9 mouse cellular contexts compared by ENCODE assay signal in genomic region chr14:28675476-28675875, GRCm38 (mm10).
DNase-seq lines count a peak whose midpoint lies in the region; ATAC-seq lines count a peak whose summit lies in the region.
"Had no signal": no experiment of that assay in that cellular context is flagged by ENCODE, and none has a peak within 500 bp of the region (broad histone marks: within the 10 kb centered on the region; RNA-seq: fewer than 3 reads in every experiment).

No protein-coding gene starts in this region.

- H3K27ac ChIP-seq in hindbrain, embryonic 16.5 days (ENCODE audit: low read depth, low read length) = no peak overlapping the region; the same call in 1 of the 2 replicates
- no peak overlapping the region for H3K27ac ChIP-seq in hindbrain, embryonic 13.5 days
- H3K27ac ChIP-seq in midbrain, embryonic 13.5 days = no peak overlapping the region

- H3K4me1 ChIP-seq in hindbrain, embryonic 16.5 days (ENCODE audit: control insufficient read depth, insufficient read depth, low read depth, low read length) = no peaks in the 10 kb centered on the region
- no peaks in the 10 kb centered on the region for H3K4me1 ChIP-seq in hindbrain, embryonic 13.5 days (replicated peaks)
- H3K4me1 ChIP-seq in midbrain, embryonic 13.5 days (replicated peaks) = no peaks in the 10 kb centered on the region

- H3K9me3 ChIP-seq in hindbrain, embryonic 16.5 days (ENCODE audit: control insufficient read depth, low read length) = no peaks in the 10 kb centered on the region
- no peaks in the 10 kb centered on the region for H3K9me3 ChIP-seq in hindbrain, embryonic 13.5 days
- no peaks in the 10 kb centered on the region for H3K9me3 ChIP-seq in midbrain, embryonic 13.5 days

- ATAC-seq in hindbrain, embryonic 16.5 days = peak; percentile 93
- no peak for ATAC-seq in hindbrain, embryonic 13.5 days (ENCODE audit: low FRiP score)
- no peak for ATAC-seq in midbrain, embryonic 13.5 days

- no peaks in the 10 kb centered on the region for H3K27me3 ChIP-seq in hindbrain, embryonic 16.5 days (replicated peaks; ENCODE audit: control insufficient read depth, insufficient read depth, low read length)
- H3K27me3 ChIP-seq in hindbrain, embryonic 13.5 days = no peaks in the 10 kb centered on the region
- H3K27me3 ChIP-seq in midbrain, embryonic 13.5 days = no peaks in the 10 kb centered on the region

- H3K9ac ChIP-seq in hindbrain, embryonic 16.5 days (ENCODE audit: low read depth, low read length) = no peak overlapping the region
- H3K9ac ChIP-seq in hindbrain, embryonic 13.5 days = no peak overlapping the region
- H3K9ac ChIP-seq in midbrain, embryonic 13.5 days (replicated peaks) = no peak overlapping the region

- 41% methylated on average over 5 of the region's 5 CpGs for WGBS in hindbrain, embryonic 16.5 days
- WGBS in hindbrain, embryonic 13.5 days = 52% methylated on average over 5 of the region's 5 CpGs
- 77% methylated on average over 5 of the region's 5 CpGs for WGBS in midbrain, embryonic 13.5 days

- H3K4me2 ChIP-seq in hindbrain, embryonic 16.5 days (ENCODE audit: low read length) = no peak overlapping the region
- H3K4me2 ChIP-seq in hindbrain, embryonic 13.5 days = no peak overlapping the region
- no peak overlapping the region for H3K4me2 ChIP-seq in midbrain, embryonic 13.5 days (replicated peaks)

- DNase-seq in brain, adult 2 months (ENCODE audit: low read depth, low spot score) = peak; percentile 68
- peak; percentile 48 for DNase-seq in frontal cortex, postnatal 36 days (ENCODE audit: low spot score in 2 of 2)
- DNase-seq in layer of hippocampus, adult 8-10 months (ENCODE audit: low spot score in 2 of 2) = peak; percentile 17 to 34
- peak; percentile 70 to 86 for DNase-seq in lung, postnatal 4 days
- no peak for DNase-seq in MN1 (ENCODE audit: low spot score)

- H3K36me3 ChIP-seq in hindbrain, embryonic 16.5 days (ENCODE audit: control insufficient read depth, insufficient read depth, low read length) = no peaks in the 10 kb centered on the region
- H3K36me3 ChIP-seq in hindbrain, embryonic 13.5 days = no peaks in the 10 kb centered on the region
- no peaks in the 10 kb centered on the region for H3K36me3 ChIP-seq in midbrain, embryonic 13.5 days
- H3K36me3 ChIP-seq: G1E had no signal

- no peak overlapping the region for H3K4me3 ChIP-seq in hindbrain, embryonic 16.5 days (ENCODE audit: low read length)
- H3K4me3 ChIP-seq in hindbrain, embryonic 13.5 days = no peak overlapping the region
- H3K4me3 ChIP-seq in midbrain, embryonic 13.5 days (replicated peaks) = no peak overlapping the region
